Mouse (Mus musculus) left cerebral cortex, adult 2 months (tissue): Measurements from ENCODE around the gene Mia2. TPM values are rescaled to one million over a fixed set of nuclear protein-coding genes. Genes with fewer than 3 reads are reported as not detected.
"Not testable (repeated sequence)": the region's sequence is repeated elsewhere in the genome, so short reads cannot be mapped to it uniquely, and the experiment has no call there.

Experiments used
- DNase-seq, 2 experiments: peaks; one replicate each; pipeline ENCODE4 v3.0.0; 2021 to 2022; ENCODE audit warnings: low spot score in 2 of 2, mixed read lengths in 1 of 2; ENCODE audit errors: extremely low spot score in 1 of 2
- H3K27ac ChIP-seq: fragments of 200-600 bp; 2 replicates; pipeline ENCODE4 v1.8.1; 2022
- H3K4me3 ChIP-seq: fragments of 200-600 bp; 2 replicates; pipeline ENCODE4 v1.8.1; 2022
- CTCF ChIP-seq: fragments of 200-600 bp; IDR thresholded peaks from 2 replicates; pipeline ENCODE4 v1.8.1; 2022; ENCODE audit warnings: antibody characterized with exemption, mild to moderate bottlenecking, moderate library complexity
- intact Hi-C: fragments of 180-260 bp; cut with DNase I; formaldehyde crosslinking; loops from one replicate; pipeline ENCODE4 v1.15.1; 2025
- long read RNA-seq, 2 experiments: library from polyadenylated mRNA; stranded (forward); transcript quantifications; one replicate each; pipeline ENCODE4 v2.0.0; 2021; ENCODE audit warnings: borderline mapping rate in 2 of 2
- total RNA-seq, 2 experiments: library from RNA; stranded (reverse); gene quantifications; 2 replicates each; pipeline ENCODE4 v1.2.3; 2021

Gene Mia2
- 10 to 100 TPM; 42.4 to 47.4 TPM for total RNA-seq
- long read RNA-seq, experiment 1, full-length matches to known transcripts: 32 of 53 reads
- long read RNA-seq, experiment 1, partial matches to known transcripts: 8 of 53 reads
- long read RNA-seq, experiment 1, other reads (novel, unspliced or antisense): 13 of 53 reads
- long read RNA-seq, experiment 2, transcript Mia2-202 (23 exons, 2,785 nt): major isoform, 11 of 33 reads
- long read RNA-seq, experiment 2, partial matches to known transcripts: 4 of 33 reads
- long read RNA-seq, experiment 2, other reads (novel, unspliced or antisense): 14 of 33 reads

- intact Hi-C loops: no loop called here
- TF ChIP-seq CTCF: no peak
- no peak for DNase-seq
- no peak within 1 kb of the TSS for H3K27ac ChIP-seq
- no peak within 1 kb of the TSS for H3K4me3 ChIP-seq
These were observed at the start of gene Mia2 for GRCm38 (mm10) chr12:59095104-59096025. TSS of gene Mia2 (plus strand) at chr12:59095799.

GRCm38 (mm10) chr12:59052470-59052869 is 43.1 kb upstream of the Mia2 start:
- intact Hi-C loops: no loop called here
- H3K27ac ChIP-seq: no peak overlapping the region
- no peak for TF ChIP-seq CTCF

GRCm38 (mm10) chr12:59053166-59053565 is 42.4 kb upstream of the Mia2 start:
- intact Hi-C loops: no loop called here
- TF ChIP-seq CTCF: no peak

More at GRCm38 (mm10) chr12:59052470-59052869, 43.1 kb upstream of the Mia2 start:
- H3K4me3 ChIP-seq: no peak overlapping the region
- DNase-seq: no peak

GRCm38 (mm10) chr12:59053976-59054375 is 41.6 kb upstream of the Mia2 start:
- Histone ChIP-seq H3K27ac (no peak overlapping the region), H3K4me3 (no peak overlapping the region)
- TF ChIP-seq CTCF: no peak
- no peak for DNase-seq
- intact Hi-C loops: no loop called here

More at GRCm38 (mm10) chr12:59053166-59053565, 42.4 kb upstream of the Mia2 start:
- DNase-seq: no peak
- Histone ChIP-seq H3K4me3 (no peak overlapping the region), H3K27ac (no peak overlapping the region)

- H3K4me3 ChIP-seq: no peak overlapping the region
- H3K27ac ChIP-seq: no peak overlapping the region
- no peak for DNase-seq
- intact Hi-C loops: no loop called here
- no peak for TF ChIP-seq CTCF
These were observed 40.3 kb upstream of the Mia2 start for GRCm38 (mm10) chr12:59055196-59055850.

DNA sequence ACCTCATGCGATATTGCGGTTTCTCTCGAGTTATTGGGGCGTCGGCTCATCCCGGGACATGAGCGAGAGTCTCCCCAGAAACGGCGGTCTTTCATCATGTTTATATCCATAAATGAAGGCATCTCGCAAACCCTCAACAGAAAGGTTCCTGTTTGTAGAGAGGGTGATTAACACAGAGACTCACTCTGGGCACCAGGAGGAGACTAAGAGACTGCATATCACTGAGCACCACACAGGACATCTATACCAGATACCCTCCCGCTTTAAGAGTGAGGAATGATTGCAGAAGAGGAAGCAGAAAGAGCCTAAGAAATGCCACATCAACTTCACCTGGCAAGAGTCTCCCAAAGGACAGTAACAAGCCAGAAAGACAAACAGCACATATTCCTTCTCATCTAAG is 39.4 kb upstream of the Mia2 start:
- intact Hi-C loops: no loop called here
- TF ChIP-seq CTCF: no peak
- no peak for DNase-seq
- Histone ChIP-seq H3K27ac (no peak overlapping the region), H3K4me3 (no peak overlapping the region)

DNA sequence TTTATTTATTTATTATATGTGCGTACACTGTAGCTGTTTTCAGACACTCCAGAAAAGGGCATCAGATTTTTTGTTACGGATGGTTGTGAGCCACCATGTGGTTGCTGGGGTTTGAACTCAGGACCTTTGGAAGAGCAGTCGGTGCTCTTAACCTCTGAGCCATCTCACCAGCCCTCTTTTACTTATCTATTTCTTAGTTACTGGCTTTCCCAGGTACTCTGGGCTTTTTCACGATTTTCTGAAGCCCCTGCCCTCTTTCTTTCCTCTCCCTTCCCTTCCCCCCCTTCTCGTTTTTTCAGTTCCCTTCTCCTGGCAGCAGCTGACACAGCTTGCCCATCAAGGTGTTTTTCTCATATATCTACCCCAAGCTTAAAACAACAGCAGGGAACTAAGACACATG is 37.4 kb upstream of the Mia2 start:
- DNase-seq, H3K4me3 ChIP-seq, H3K27ac ChIP-seq, intact Hi-C loops: not testable (repeated sequence)

DNA sequence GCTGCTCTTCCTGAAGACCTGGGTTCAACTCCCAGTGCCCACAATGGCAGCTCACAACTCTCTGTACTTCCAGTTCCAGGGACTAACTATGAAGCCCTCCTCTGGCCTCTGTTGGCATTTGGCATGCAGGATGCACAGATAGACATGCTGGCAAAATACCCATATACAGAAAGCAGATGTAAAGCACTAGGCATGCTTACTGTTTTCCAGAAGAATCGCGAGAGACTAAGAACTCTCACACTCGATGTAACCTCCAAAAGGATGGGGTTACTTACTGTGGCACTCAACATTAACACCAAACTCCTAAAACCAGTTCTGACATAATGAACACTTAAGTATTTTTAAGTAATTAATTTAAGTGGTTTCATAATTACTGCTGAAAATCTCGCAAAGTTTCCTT is 35.3 kb upstream of the Mia2 start:
- intact Hi-C loops: loop anchor here (2.0 kb wide), 1 partner anchor 70 kb away; no protein-coding TSS in a partner anchor

DNA sequence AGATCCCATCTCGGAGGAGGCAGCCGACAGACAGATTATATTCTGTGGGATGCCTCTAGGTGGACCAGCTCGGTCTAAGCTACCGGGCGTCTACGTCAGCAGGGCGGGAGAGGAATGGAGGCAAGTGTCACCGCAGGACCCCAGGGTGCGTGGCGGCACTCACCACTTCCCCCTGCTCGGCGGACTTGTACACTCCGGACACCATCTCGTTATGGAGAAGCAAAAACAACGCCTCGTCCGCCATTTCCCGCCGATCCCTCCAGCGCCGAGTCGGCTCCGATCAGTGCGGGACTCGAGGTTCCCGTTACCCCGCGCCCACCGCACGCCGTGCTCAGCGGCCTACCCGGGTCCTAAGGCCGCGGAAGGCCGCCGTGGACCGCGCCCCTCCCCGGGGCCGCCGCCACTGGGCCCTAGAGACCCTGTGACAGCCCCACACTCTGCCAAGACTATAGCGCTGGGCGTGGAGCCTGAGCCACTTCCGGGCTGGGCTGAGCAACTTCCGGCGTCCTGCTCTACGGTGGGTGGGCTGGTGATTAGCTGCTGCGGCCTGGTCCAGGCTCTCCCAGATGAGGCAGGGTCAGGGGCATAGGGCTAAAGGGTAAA is 34.5 kb upstream of the Mia2 start, which contains the start of gene Trappc6b:
Gene Trappc6b, minus strand, starts transcription at position 480 of the 603 bp plus-strand sequence.
- Histone ChIP-seq H3K4me3 (peak within 1 kb of the TSS; percentile 72), H3K27ac (peak within 1 kb of the TSS; percentile 95)
- peak; percentile 35 for TF ChIP-seq CTCF
- intact Hi-C loops: loop anchor here (2.0 kb wide), 1 partner anchor 70 kb away; no protein-coding TSS in a partner anchor
- peak; percentile 77 to 79 for DNase-seq

More for the DNA sequence above, 35.3 kb upstream of the Mia2 start:
- H3K4me3 ChIP-seq: peak overlapping the region; percentile 72
- H3K27ac ChIP-seq: peak overlapping the region; percentile 95
- no peak for TF ChIP-seq CTCF
- no peak for DNase-seq

- no peak for TF ChIP-seq CTCF
- Histone ChIP-seq H3K4me3 (no peak overlapping the region), H3K27ac (no peak overlapping the region)
- DNase-seq: no peak
- intact Hi-C loops: no loop called here
These were observed 30.8 kb upstream of the Mia2 start for GRCm38 (mm10) chr12:59064837-59065236.

DNA sequence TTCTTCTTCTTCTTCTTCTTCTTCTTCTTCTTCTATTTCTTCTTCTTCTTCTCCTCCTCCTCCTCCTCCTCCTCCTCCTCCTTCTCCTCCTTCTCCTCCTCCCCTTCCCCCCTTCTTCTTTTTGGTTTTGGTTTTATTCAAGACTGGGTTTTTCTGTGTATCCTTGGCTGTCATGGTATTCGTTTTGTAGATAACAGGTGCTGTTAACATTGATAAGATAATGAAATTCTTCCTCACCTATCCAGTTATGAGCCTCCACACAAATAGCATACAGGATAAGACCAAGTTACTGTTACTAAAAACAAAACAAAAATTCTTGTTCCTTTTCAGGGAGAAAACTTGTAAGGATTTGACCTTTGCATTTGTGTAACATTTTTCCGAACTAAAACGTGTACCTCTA is 29.8 kb upstream of the Mia2 start:
- H3K27ac ChIP-seq: peak overlapping the region; percentile 99; the same call in 1 of the 2 replicates
- TF ChIP-seq CTCF: no peak
- peak overlapping the region; percentile 99 for H3K4me3 ChIP-seq
- no peak for DNase-seq
- intact Hi-C loops: loop anchor here (1.0 to 2.0 kb wide), 2 partner anchors 53 to 153 kb away; partner anchors contain the start of genes Fbxo33 and Sec23a
